Mouse (Mus musculus): Measurements from ENCODE around the gene Myh14. TPM values are rescaled to one million over a fixed set of nuclear protein-coding genes. Genes with fewer than 3 reads are reported as not detected.

Gene Myh14
- 0.02 and 0.05 TPM in 2 replicates for polyA plus RNA-seq (2012)

GRCm38 (mm10) chr7:44670803-44671202, at the start of gene Myh14:
Gene Myh14, minus strand, starts transcription at chr7:44670843.
- TF ChIP-seq GATA1 (IDR thresholded peaks at IDR 0.05; ENCODE audit: low read length), result no peak

GRCm38 (mm10) chr7:44709881-44710280, 39.2 kb upstream of the Myh14 start:
- no peak for TF ChIP-seq GATA1 (IDR thresholded peaks at IDR 0.05; ENCODE audit: low read length)

GRCm38 (mm10) chr7:44708574-44708973, 37.9 kb upstream of the Myh14 start, which contains the start of gene Izumo2:
Gene Izumo2, plus strand, starts transcription at chr7:44708742.
- no peak for TF ChIP-seq GATA1 (IDR thresholded peaks at IDR 0.05; ENCODE audit: low read length)

GRCm38 (mm10) chr7:44707169-44707675, 36.6 kb upstream of the Myh14 start:
- TF ChIP-seq GATA1 (IDR thresholded peaks at IDR 0.05; ENCODE audit: low read length), result no peak

GRCm38 (mm10) chr7:44706322-44706721, 35.7 kb upstream of the Myh14 start:
- no peak for TF ChIP-seq GATA1 (IDR thresholded peaks at IDR 0.05; ENCODE audit: low read length)

- TF ChIP-seq GATA1 (IDR thresholded peaks at IDR 0.05; ENCODE audit: low read length), result no peak
Measured at GRCm38 (mm10) chr7:44705086-44705485, 34.4 kb upstream of the Myh14 start.

- no peak for TF ChIP-seq GATA1 (IDR thresholded peaks at IDR 0.05; ENCODE audit: low read length)
Measured at GRCm38 (mm10) chr7:44704363-44704762, 33.7 kb upstream of the Myh14 start.

- no peak for TF ChIP-seq GATA1 (IDR thresholded peaks at IDR 0.05; ENCODE audit: low read length)
Measured at GRCm38 (mm10) chr7:44702985-44703384, 32.3 kb upstream of the Myh14 start.

- TF ChIP-seq GATA1 (IDR thresholded peaks at IDR 0.05; ENCODE audit: low read length), result no peak
Measured at GRCm38 (mm10) chr7:44701921-44702320, 31.3 kb upstream of the Myh14 start.

GRCm38 (mm10) chr7:44697980-44698379, 27.3 kb upstream of the Myh14 start:
- no peak for TF ChIP-seq GATA1 (IDR thresholded peaks at IDR 0.05; ENCODE audit: low read length)

GRCm38 (mm10) chr7:44697191-44697710, 26.6 kb upstream of the Myh14 start:
- TF ChIP-seq GATA1 (IDR thresholded peaks at IDR 0.05; ENCODE audit: low read length), result no peak

GRCm38 (mm10) chr7:44695223-44695622, 24.6 kb upstream of the Myh14 start:
- no peak for TF ChIP-seq GATA1 (IDR thresholded peaks at IDR 0.05; ENCODE audit: low read length)

GRCm38 (mm10) chr7:44693427-44694175, 23.0 kb upstream of the Myh14 start:
- no peak for TF ChIP-seq GATA1 (IDR thresholded peaks at IDR 0.05; ENCODE audit: low read length)

- TF ChIP-seq GATA1 (IDR thresholded peaks at IDR 0.05; ENCODE audit: low read length), result no peak
Measured at GRCm38 (mm10) chr7:44689331-44689730, 18.7 kb upstream of the Myh14 start.

GRCm38 (mm10) chr7:44688890-44689289, 18.2 kb upstream of the Myh14 start:
- TF ChIP-seq GATA1 (IDR thresholded peaks at IDR 0.05; ENCODE audit: low read length), result no peak

- no peak for TF ChIP-seq GATA1 (IDR thresholded peaks at IDR 0.05; ENCODE audit: low read length)
Measured at GRCm38 (mm10) chr7:44685531-44686402, 15.1 kb upstream of the Myh14 start.
